In the genomic region with DNA sequence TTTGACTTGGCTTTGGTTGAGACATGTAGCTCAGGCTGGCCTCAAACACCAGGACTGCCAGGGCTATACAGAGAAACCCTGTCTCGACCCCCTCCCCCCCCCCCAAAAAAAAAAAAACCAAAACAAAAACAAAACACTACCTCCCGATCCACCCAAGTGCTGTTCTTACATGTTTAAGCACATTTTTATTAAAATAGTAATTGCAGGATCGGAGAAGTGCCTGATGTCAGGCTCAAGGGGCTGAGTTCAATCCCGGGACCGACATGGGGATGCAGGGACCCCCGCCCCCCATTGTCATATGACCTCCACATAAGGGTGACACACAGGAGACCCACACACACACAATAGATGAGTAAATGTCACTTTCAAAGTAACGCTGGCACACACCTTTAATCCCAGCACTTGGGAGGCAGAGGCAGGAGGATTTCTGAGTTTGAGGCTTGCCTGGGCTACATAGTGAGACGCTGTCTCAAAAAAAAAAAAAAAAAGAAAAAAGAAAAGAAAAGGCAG, we compare ENCODE assay signal across 8 mouse cellular contexts. TPM values are rescaled to one million over a fixed set of nuclear protein-coding genes. Genes with fewer than 3 reads are reported as not detected.
A peak's percentile ranks its signal among the peaks of the same experiment; 100 is the strongest.
DNase-seq lines count a peak whose midpoint lies in the region; ATAC-seq and TF ChIP-seq lines count a peak whose summit lies in the region.

No protein-coding gene starts in this region.

- TF ChIP-seq RAD21 in MEL (IDR thresholded peaks at IDR 0.05; ENCODE audit: low read depth, low read length): no peak

- TF ChIP-seq CTCF in MEL (IDR thresholded peaks at IDR 0.05 in 2 of 3, conservative IDR thresholded peaks at IDR 0.05 in 1 of 3; ENCODE audit: control insufficient read depth in 1 of 3, insufficient read depth in 1 of 3, low read depth in 2 of 3, low read length in 3 of 3, poor library complexity in 1 of 3, severe bottlenecking in 1 of 3): no peak

- TF ChIP-seq POLR2A in MEL (IDR thresholded peaks at IDR 0.05; ENCODE audit: control insufficient read depth in 1 of 2, insufficient read depth in 1 of 2, low read depth in 1 of 2, low read length in 2 of 2, poor library complexity in 1 of 2): 0 out of 4 replicates have a peak, but pooled peaks of 1 of the 2 experiments have one; percentile 3

- peak overlapping the region; percentile 71 for H3K4me2 ChIP-seq in heart, embryonic 11.5 days
- peak overlapping the region; percentile 47 for H3K4me2 ChIP-seq in hindbrain, embryonic 11.5 days (replicated peaks; ENCODE audit: low read depth, low read length)
- peak overlapping the region; percentile 71 for H3K4me2 ChIP-seq in midbrain, embryonic 11.5 days

- DNase-seq in heart, postnatal 25 days (ENCODE audit: low spot score): no peak
- DNase-seq in MEL (ENCODE audit: low read depth, low spot score): no peak
- DNase-seq in hindbrain, embryonic 11.5 days (ENCODE audit: low spot score): no peak
- no peak for DNase-seq in midbrain, embryonic 11.5 days (ENCODE audit: low spot score, missing footprints)
- no peak for DNase-seq in spleen, postnatal 4 days (ENCODE audit: low spot score in 2 of 2)
- DNase-seq in right cerebral cortex, postnatal 10 days (ENCODE audit: low spot score in 2 of 2): no peak
- no peak for DNase-seq in layer of hippocampus, postnatal 25 days (ENCODE audit: extremely low spot score in 1 of 2, low spot score in 1 of 2)

- no peak overlapping the region for H3K9ac ChIP-seq in heart, embryonic 11.5 days (ENCODE audit: low read depth, low read length)
- peak overlapping the region; percentile 63 for H3K9ac ChIP-seq in MEL (ENCODE audit: control insufficient read depth, low read depth, low read length, poor library complexity, severe bottlenecking)
- H3K9ac ChIP-seq in hindbrain, embryonic 11.5 days (ENCODE audit: low read depth, low read length): no peak overlapping the region
- no peak overlapping the region for H3K9ac ChIP-seq in midbrain, embryonic 11.5 days (ENCODE audit: low read length)

- intact Hi-C loops in heart, postnatal 25 days (cut with DNase I): loop anchor here (5.0 kb wide), 1 partner anchor 156 kb away; a partner anchor contains a TSS

- ATAC-seq in heart, embryonic 11.5 days (replicated peaks; ENCODE audit: insufficient number of reproducible peaks, low FRiP score, low TSS enrichment): no peak
- ATAC-seq in hindbrain, embryonic 11.5 days (ENCODE audit: low FRiP score): no peak
- no peak for ATAC-seq in midbrain, embryonic 11.5 days (ENCODE audit: low FRiP score)

- peaks cover 2% of the 10 kb centered on the region; the same call in 1 of the 2 replicates for H3K27me3 ChIP-seq in heart, embryonic 11.5 days (ENCODE audit: control insufficient read depth, insufficient read depth, low read length)
- no peaks in the 10 kb centered on the region for H3K27me3 ChIP-seq in MEL (ENCODE audit: control insufficient read depth in 1 of 2, insufficient read depth in 2 of 2, low read length in 2 of 2)
- H3K27me3 ChIP-seq in hindbrain, embryonic 11.5 days (ENCODE audit: control insufficient read depth, insufficient read depth, low read length): no peaks in the 10 kb centered on the region; the same call in 1 of the 2 replicates
- no peaks in the 10 kb centered on the region; the same call in 1 of the 2 replicates for H3K27me3 ChIP-seq in midbrain, embryonic 11.5 days (ENCODE audit: control insufficient read depth, insufficient read depth, low read length)

- H3K79me2 ChIP-seq in MEL (ENCODE audit: control insufficient read depth, insufficient read depth, low read length, poor library complexity): peaks cover 14% of the 10 kb centered on the region

- peak overlapping the region; percentile 97; the same call in 1 of the 2 replicates for H3K27ac ChIP-seq in heart, embryonic 11.5 days (ENCODE audit: low read depth, low read length)
- peak overlapping the region; percentile 87 for H3K27ac ChIP-seq in MEL (ENCODE audit: control insufficient read depth, low read depth, low read length)
- H3K27ac ChIP-seq in hindbrain, embryonic 11.5 days (ENCODE audit: low read depth, low read length): no peak overlapping the region
- no peak overlapping the region for H3K27ac ChIP-seq in midbrain, embryonic 11.5 days (ENCODE audit: low read depth, low read length)

- peaks cover 24% of the 10 kb centered on the region for H3K4me1 ChIP-seq in heart, embryonic 11.5 days (ENCODE audit: control insufficient read depth, insufficient read depth, low read length)
- peaks cover 0 to 28% of the 10 kb centered on the region in 2 experiments; a peak in 3 of 4 replicates for H3K4me1 ChIP-seq in MEL (ENCODE audit: control insufficient read depth in 1 of 2, insufficient read depth in 2 of 2, low read length in 2 of 2)
- peaks cover 2% of the 10 kb centered on the region; the same call in 1 of the 2 replicates for H3K4me1 ChIP-seq in hindbrain, embryonic 11.5 days (replicated peaks; ENCODE audit: control insufficient read depth, insufficient read depth, low read length)
- peaks cover 19% of the 10 kb centered on the region for H3K4me1 ChIP-seq in midbrain, embryonic 11.5 days (ENCODE audit: control insufficient read depth, insufficient read depth, low read length)

- no peak for TF ChIP-seq EP300 in MEL (IDR thresholded peaks at IDR 0.05; ENCODE audit: low read depth in 1 of 2, low read length in 2 of 2)

- H3K4me3 ChIP-seq in heart, embryonic 11.5 days (ENCODE audit: low read depth, low read length): peak overlapping the region; percentile 77
- peak overlapping the region; percentile 72 to 84 for H3K4me3 ChIP-seq in MEL (ENCODE audit: control insufficient read depth in 1 of 2, insufficient read depth in 1 of 2, low read depth in 2 of 2, low read length in 2 of 2)
- H3K4me3 ChIP-seq in hindbrain, embryonic 11.5 days (ENCODE audit: low read depth, low read length): peak overlapping the region; percentile 78
- peak overlapping the region; percentile 77 for H3K4me3 ChIP-seq in midbrain, embryonic 11.5 days (ENCODE audit: low read depth, low read length)

- 66% methylated on average over 8 of the region's 8 CpGs for WGBS in heart, embryonic 11.5 days (ENCODE audit: insufficient replicate concordance)
- 74% methylated on average over 8 of the region's 8 CpGs for WGBS in hindbrain, embryonic 11.5 days
- 75% methylated on average over 8 of the region's 8 CpGs for WGBS in midbrain, embryonic 11.5 days

- no peaks in the 10 kb centered on the region for H3K9me3 ChIP-seq in heart, embryonic 11.5 days (replicated peaks; ENCODE audit: control insufficient read depth, low read length)
- H3K9me3 ChIP-seq in MEL (replicated peaks; ENCODE audit: insufficient read depth, low read length): no peaks in the 10 kb centered on the region
- H3K9me3 ChIP-seq in hindbrain, embryonic 11.5 days (ENCODE audit: control insufficient read depth, low read length): no peaks in the 10 kb centered on the region
- H3K9me3 ChIP-seq in midbrain, embryonic 11.5 days (ENCODE audit: control insufficient read depth, low read length): no peaks in the 10 kb centered on the region

- peaks cover 18% of the 10 kb centered on the region for H3K36me3 ChIP-seq in heart, embryonic 11.5 days (ENCODE audit: control insufficient read depth, insufficient read depth, low read length)
- H3K36me3 ChIP-seq in MEL (ENCODE audit: control insufficient read depth in 1 of 2, insufficient read depth in 2 of 2, low read length in 2 of 2): peaks cover 0 to 9% of the 10 kb centered on the region in 2 experiments; a peak in 2 of 4 replicates
- H3K36me3 ChIP-seq in hindbrain, embryonic 11.5 days (ENCODE audit: control insufficient read depth, insufficient read depth, low read length): 0 out of 2 replicates have a peak, but pooled peaks cover 2% of the 10 kb centered on the region
- peaks cover 12% of the 10 kb centered on the region for H3K36me3 ChIP-seq in midbrain, embryonic 11.5 days (ENCODE audit: control insufficient read depth, insufficient read depth, low read length)

RNA-seq across cellular contexts. Expression of a gene that starts 0.8 kb away (rescaled TPM):
- 28.4 and 32.1 TPM in 2 replicates for polyA plus RNA-seq in heart, embryonic 11.5 days (2014; fragmentation: Nextera tagmentation; extraction: Ambion mirVana)
- 10 to 100 TPM; 18.3 to 18.8 TPM for total RNA-seq in heart, postnatal 25 days (2021)
- 34.1 and 38.9 TPM in 2 replicates for total RNA-seq in MEL (2012; rRNA removed)
- polyA plus RNA-seq in MEL (2012; ENCODE audit: insufficient read depth in 1 of 2, insufficient read length in 2 of 2, low read depth in 1 of 2, low replicate concordance in 2 of 2, missing spikeins in 1 of 2): 10 to 100 TPM in 1 of 2 experiments, not detected in 1; 70.5 TPM
- 30.3 and 35.4 TPM in 2 replicates for polyA plus RNA-seq in hindbrain, embryonic 11.5 days (2014; fragmentation: Nextera tagmentation; extraction: Ambion mirVana)
- polyA plus RNA-seq in midbrain, embryonic 11.5 days (2014; fragmentation: Nextera tagmentation; extraction: Ambion mirVana): 31.5 and 34.6 TPM in 2 replicates
- total RNA-seq in layer of hippocampus, postnatal 25 days (2021): 10 to 100 TPM; 61.1 to 73.0 TPM

RNA-seq across cellular contexts. Expression of a gene that starts 6.3 kb away (rescaled TPM):
- polyA plus RNA-seq in heart, embryonic 11.5 days (2014; fragmentation: Nextera tagmentation; extraction: Ambion mirVana): 0.97 and 1.0 TPM in 2 replicates
- total RNA-seq in heart, postnatal 25 days (2021): under 1 TPM; 0.13 to 0.22 TPM
- 1.0 and 1.3 TPM in 2 replicates for total RNA-seq in MEL (2012; rRNA removed)
- 1 to 10 TPM in 1 of 2 experiments, not detected in 1; 5.5 TPM for polyA plus RNA-seq in MEL (2012; ENCODE audit: insufficient read depth in 1 of 2, insufficient read length in 2 of 2, low read depth in 1 of 2, low replicate concordance in 2 of 2, missing spikeins in 1 of 2)
- 0.49 and 0.71 TPM in 2 replicates for polyA plus RNA-seq in hindbrain, embryonic 11.5 days (2014; fragmentation: Nextera tagmentation; extraction: Ambion mirVana)
- polyA plus RNA-seq in midbrain, embryonic 11.5 days (2014; fragmentation: Nextera tagmentation; extraction: Ambion mirVana): 0.54 and 1.0 TPM in 2 replicates
- 1 to 10 TPM in 1 of 2 experiments, under 1 TPM in 1; 0.89 to 1.6 TPM for total RNA-seq in layer of hippocampus, postnatal 25 days (2021)

RNA-seq across cellular contexts. Expression of a gene that starts 6.5 kb away (rescaled TPM):
- polyA plus RNA-seq in heart, embryonic 11.5 days (2014; fragmentation: Nextera tagmentation; extraction: Ambion mirVana): 4.6 and 5.2 TPM in 2 replicates
- 10 to 100 TPM; 25.7 to 28.8 TPM for total RNA-seq in heart, postnatal 25 days (2021)
- 5.6 and 10.9 TPM in 2 replicates for total RNA-seq in MEL (2012; rRNA removed)
- 10 to 100 TPM in 1 of 2 experiments, not detected in 1; 11.8 TPM for polyA plus RNA-seq in MEL (2012; ENCODE audit: insufficient read depth in 1 of 2, insufficient read length in 2 of 2, low read depth in 1 of 2, low replicate concordance in 2 of 2, missing spikeins in 1 of 2)
- 4.4 and 4.6 TPM in 2 replicates for polyA plus RNA-seq in hindbrain, embryonic 11.5 days (2014; fragmentation: Nextera tagmentation; extraction: Ambion mirVana)
- 7.4 and 9.1 TPM in 2 replicates for polyA plus RNA-seq in midbrain, embryonic 11.5 days (2014; fragmentation: Nextera tagmentation; extraction: Ambion mirVana)
- total RNA-seq in layer of hippocampus, postnatal 25 days (2021): 1 to 10 TPM; 2.7 to 3.6 TPM

RNA-seq across cellular contexts. Expression of a gene that starts 46.0 kb away (rescaled TPM):
- 11.9 and 13.4 TPM in 2 replicates for polyA plus RNA-seq in heart, embryonic 11.5 days (2014; fragmentation: Nextera tagmentation; extraction: Ambion mirVana)
- 1 to 10 TPM; 5.0 to 5.2 TPM for total RNA-seq in heart, postnatal 25 days (2021)
- total RNA-seq in MEL (2012; rRNA removed): 1.7 and 2.6 TPM in 2 replicates
- polyA plus RNA-seq in MEL (2012; ENCODE audit: insufficient read depth in 1 of 2, insufficient read length in 2 of 2, low read depth in 1 of 2, low replicate concordance in 2 of 2, missing spikeins in 1 of 2): 1 to 10 TPM in 1 of 2 experiments, not detected in 1; 8.0 TPM
- polyA plus RNA-seq in hindbrain, embryonic 11.5 days (2014; fragmentation: Nextera tagmentation; extraction: Ambion mirVana): 15.6 and 18.1 TPM in 2 replicates
- polyA plus RNA-seq in midbrain, embryonic 11.5 days (2014; fragmentation: Nextera tagmentation; extraction: Ambion mirVana): 13.1 and 15.0 TPM in 2 replicates
- total RNA-seq in layer of hippocampus, postnatal 25 days (2021): 10 to 100 TPM; 11.5 to 14.4 TPM

RNA-seq across cellular contexts. Expression of a gene that starts 46.2 kb away (rescaled TPM):
- polyA plus RNA-seq in heart, embryonic 11.5 days (2014; fragmentation: Nextera tagmentation; extraction: Ambion mirVana): 651 and 677 TPM in 2 replicates
- 100 to 1,000 TPM; 913 to 934 TPM for total RNA-seq in heart, postnatal 25 days (2021)
- total RNA-seq in MEL (2012; rRNA removed): 226 and 249 TPM in 2 replicates
- 100 to 1,000 TPM in 1 of 2 experiments, not detected in 1; 351 TPM for polyA plus RNA-seq in MEL (2012; ENCODE audit: insufficient read depth in 1 of 2, insufficient read length in 2 of 2, low read depth in 1 of 2, low replicate concordance in 2 of 2, missing spikeins in 1 of 2)
- polyA plus RNA-seq in hindbrain, embryonic 11.5 days (2014; fragmentation: Nextera tagmentation; extraction: Ambion mirVana): 363 and 381 TPM in 2 replicates
- polyA plus RNA-seq in midbrain, embryonic 11.5 days (2014; fragmentation: Nextera tagmentation; extraction: Ambion mirVana): 323 and 337 TPM in 2 replicates
- total RNA-seq in layer of hippocampus, postnatal 25 days (2021): 100 to 1,000 TPM; 242 to 258 TPM

Comparison
In these comparisons a context has a peak if more than half of its experiments do, and no peak if none do; other contexts are left out.
1. H3K27ac ChIP-seq: peak in heart, embryonic 11.5 days (single experiment) and MEL (single experiment); none in hindbrain, embryonic 11.5 days (single experiment) and midbrain, embryonic 11.5 days (single experiment).
2. Peak in every context shown above with its lines, with median percentiles within 50 percentile points of each other: H3K4me2 ChIP-seq and H3K4me3 ChIP-seq.